8 mouse cellular contexts compared by ENCODE assay signal in the genomic region with DNA sequence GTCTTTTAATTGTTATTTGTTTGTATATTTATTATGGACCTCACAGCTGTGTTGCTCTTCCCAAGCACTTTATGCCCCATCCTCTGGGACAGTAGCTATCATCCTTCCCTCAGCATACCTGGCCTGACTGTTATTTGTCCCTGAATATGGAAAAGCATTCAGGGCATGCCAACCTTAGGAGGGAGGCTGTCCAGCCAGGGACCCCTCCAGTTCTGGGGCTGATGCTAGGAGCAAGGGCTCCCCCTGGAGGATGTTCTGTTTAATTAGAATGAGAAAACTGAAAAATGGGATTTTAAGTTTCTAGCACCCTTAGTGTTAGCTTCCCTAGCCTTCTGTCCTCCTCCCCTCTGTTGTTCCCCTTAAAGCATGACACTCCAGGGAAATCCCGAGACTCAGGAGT. TPM values are rescaled to one million over a fixed set of nuclear protein-coding genes. Genes with fewer than 3 reads are reported as not detected.
DNase-seq lines count a peak whose midpoint lies in the region; ATAC-seq and TF ChIP-seq lines count a peak whose summit lies in the region.
"Had no signal": no experiment of that assay in that cellular context is flagged by ENCODE, and none has a peak within 500 bp of the region (broad histone marks: within the 10 kb centered on the region; RNA-seq: fewer than 3 reads in every experiment).

No protein-coding gene starts in this region.

- no peaks in the 10 kb centered on the region for H3K27me3 ChIP-seq in intestine, postnatal 0 days (replicated peaks; ENCODE audit: control insufficient read depth, insufficient read depth, low read length)
- H3K27me3 ChIP-seq: lung, embryonic 15.5 days had no signal

- DNase-seq in layer of hippocampus, adult 2 months (ENCODE audit: low spot score in 2 of 2) = peak in 1 of 2 experiments; percentile 52
- no peak for DNase-seq in layer of hippocampus, adult 9-11 months
- peak; percentile 63 for DNase-seq in NIH3T3 (ENCODE audit: low read depth)
- DNase-seq in lung, postnatal 14 days = peak; percentile 45
- DNase-seq in thymus, postnatal 4 days = peak; percentile 55

- no peaks in the 10 kb centered on the region for H3K4me1 ChIP-seq in intestine, postnatal 0 days (replicated peaks; ENCODE audit: control insufficient read depth, insufficient read depth, low read length)

- H3K4me3 ChIP-seq in layer of hippocampus, adult 2 months = no peak overlapping the region
- H3K4me3 ChIP-seq in intestine, postnatal 0 days (ENCODE audit: low read depth, low read length) = no peak overlapping the region
- H3K4me3 ChIP-seq: lung, embryonic 15.5 days had no signal

- no peaks in the 10 kb centered on the region for H3K36me3 ChIP-seq in intestine, postnatal 0 days (ENCODE audit: control insufficient read depth, insufficient read depth)
- H3K36me3 ChIP-seq: lung, embryonic 15.5 days had no signal

- peak; percentile 52; the same call in 1 of the 2 replicates for ATAC-seq in common myeloid progenitor, adult 5-6 weeks (replicated peaks; ENCODE audit: low read depth, poor library complexity, severe bottlenecking)
- ATAC-seq in intestine, postnatal 0 days = no peak

- H3K9ac ChIP-seq in intestine, postnatal 0 days (ENCODE audit: low read depth, low read length) = no peak overlapping the region
- H3K9ac ChIP-seq: lung, embryonic 15.5 days had no signal

- H3K4me2 ChIP-seq in intestine, postnatal 0 days (replicated peaks; ENCODE audit: low read depth) = no peak overlapping the region
- H3K4me2 ChIP-seq: lung, embryonic 15.5 days had no signal

- H3K27ac ChIP-seq in layer of hippocampus, adult 2 months = no peak overlapping the region
- no peak overlapping the region for H3K27ac ChIP-seq in intestine, postnatal 0 days (ENCODE audit: low read depth, low read length)
- H3K27ac ChIP-seq: lung, embryonic 15.5 days had no signal

- TF ChIP-seq CTCF in layer of hippocampus, adult 2 months (conservative IDR thresholded peaks at IDR 0.05) = peak; percentile 84
- peak; percentile 75 for TF ChIP-seq CTCF in intestine, postnatal 0 days (IDR thresholded peaks at IDR 0.05; ENCODE audit: low read depth)

- no peaks in the 10 kb centered on the region for H3K9me3 ChIP-seq in intestine, postnatal 0 days (ENCODE audit: control insufficient read depth)
- H3K9me3 ChIP-seq: lung, embryonic 15.5 days had no signal

- 8% methylated on average over 1 of the region's 1 CpGs for WGBS in intestine, postnatal 0 days

RNA-seq across cellular contexts. Expression of gene Pkd1l1, which starts 17.4 kb away (rescaled TPM):
- under 1 TPM in 1 of 2 experiments, not detected in 1; 0.05 TPM for total RNA-seq in layer of hippocampus, adult 2 months (2021)
- not detected in 2 replicates for total RNA-seq in common myeloid progenitor, adult 5-6 weeks (2017)
- polyA plus RNA-seq in intestine, postnatal 0 days (2015; fragmentation: Nextera tagmentation; extraction: Ambion mirVana) = 0.03 TPM in 1 of 2 replicates, not detected in the other

RNA-seq across cellular contexts. Expression of gene Hus1, which starts 55.3 kb away (rescaled TPM):
- 10 to 100 TPM; 14.1 to 15.3 TPM for total RNA-seq in layer of hippocampus, adult 2 months (2021)
- 21.1 and 22.3 TPM in 2 replicates for total RNA-seq in common myeloid progenitor, adult 5-6 weeks (2017)
- polyA plus RNA-seq in intestine, postnatal 0 days (2015; fragmentation: Nextera tagmentation; extraction: Ambion mirVana) = 3.7 and 4.5 TPM in 2 replicates
